Mouse (Mus musculus) cerebellum, postnatal 4 days (tissue): ENCODE data around the gene Cdk10.
"Not testable (repeated sequence)": the region's sequence is repeated elsewhere in the genome, so short reads cannot be mapped to it uniquely, and the experiment has no call there.

Experiments
- DNase-seq, 2 experiments: peaks; one replicate each; pipeline ENCODE4 v3.0.0; 2022; ENCODE audit warnings: low spot score in 2 of 2, mixed read lengths in 1 of 2

Cdk10 gene

GRCm38 (mm10) chr8:123233300-123233699 lies 8.7 kb downstream of the Cdk10 start:
- no peak for DNase-seq

- DNase-seq, result no peak
Observed at GRCm38 (mm10) chr8:123233760-123234159, 9.1 kb downstream of the Cdk10 start.

- DNase-seq, result no peak
Observed at GRCm38 (mm10) chr8:123234918-123235519, 10.4 kb downstream of the Cdk10 start.

DNA sequence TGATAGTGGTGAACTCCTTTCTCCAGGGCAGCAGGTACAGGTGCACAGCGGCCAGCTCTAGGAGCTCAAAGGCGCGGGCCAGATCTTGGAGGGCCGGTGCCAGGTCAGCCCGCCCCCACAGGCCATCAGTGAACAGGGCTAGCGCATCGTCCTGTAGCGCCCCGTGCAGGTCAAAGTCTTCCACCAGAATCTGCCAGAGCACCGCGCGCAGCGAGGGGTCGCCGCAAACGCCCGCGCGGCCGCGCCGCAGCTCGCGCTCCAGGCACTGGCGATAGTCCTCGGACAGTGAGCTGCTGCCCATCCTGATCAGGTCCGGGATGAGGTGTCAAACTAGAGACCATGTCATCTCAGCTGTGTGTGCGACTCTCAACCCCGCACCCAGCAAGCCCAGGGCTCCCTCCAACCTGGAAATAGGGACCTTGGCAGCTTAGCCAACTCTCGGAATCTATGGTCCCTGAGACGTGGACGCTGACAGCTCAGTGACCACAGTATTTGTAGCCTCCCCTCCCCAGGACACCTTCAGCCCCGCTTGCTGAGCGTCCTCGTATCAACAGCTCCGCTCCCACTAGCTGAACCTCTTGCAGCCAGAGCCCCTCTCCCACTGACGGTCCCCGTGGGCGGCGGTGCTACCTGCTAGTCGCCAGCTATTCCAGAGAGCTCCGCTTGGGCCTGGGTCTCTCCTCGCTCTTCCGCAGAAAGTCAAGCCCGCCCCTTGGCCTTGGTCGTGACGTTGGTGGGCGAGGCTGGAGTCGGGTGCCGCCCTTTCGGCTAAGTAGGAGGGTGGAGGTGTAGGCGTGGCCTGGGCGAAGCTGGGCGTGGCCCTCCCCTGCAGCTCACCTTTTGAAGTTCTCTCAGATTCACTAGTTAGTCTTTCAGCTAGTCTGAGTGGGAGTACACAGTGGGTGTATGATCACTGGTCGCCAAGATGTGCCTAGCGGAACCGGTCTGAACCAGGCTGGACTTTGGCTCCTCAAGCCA lies 11.2 kb downstream of the Cdk10 start, which contains the start of gene Spata2l:
TSS of gene Spata2l (minus strand) at position 714 of the 978 bp plus-strand sequence.
- DNase-seq, result peak in 1 of 2 experiments; percentile 55

GRCm38 (mm10) chr8:123239398-123239797 lies 14.8 kb downstream of the Cdk10 start:
- DNase-seq, result no peak

DNA sequence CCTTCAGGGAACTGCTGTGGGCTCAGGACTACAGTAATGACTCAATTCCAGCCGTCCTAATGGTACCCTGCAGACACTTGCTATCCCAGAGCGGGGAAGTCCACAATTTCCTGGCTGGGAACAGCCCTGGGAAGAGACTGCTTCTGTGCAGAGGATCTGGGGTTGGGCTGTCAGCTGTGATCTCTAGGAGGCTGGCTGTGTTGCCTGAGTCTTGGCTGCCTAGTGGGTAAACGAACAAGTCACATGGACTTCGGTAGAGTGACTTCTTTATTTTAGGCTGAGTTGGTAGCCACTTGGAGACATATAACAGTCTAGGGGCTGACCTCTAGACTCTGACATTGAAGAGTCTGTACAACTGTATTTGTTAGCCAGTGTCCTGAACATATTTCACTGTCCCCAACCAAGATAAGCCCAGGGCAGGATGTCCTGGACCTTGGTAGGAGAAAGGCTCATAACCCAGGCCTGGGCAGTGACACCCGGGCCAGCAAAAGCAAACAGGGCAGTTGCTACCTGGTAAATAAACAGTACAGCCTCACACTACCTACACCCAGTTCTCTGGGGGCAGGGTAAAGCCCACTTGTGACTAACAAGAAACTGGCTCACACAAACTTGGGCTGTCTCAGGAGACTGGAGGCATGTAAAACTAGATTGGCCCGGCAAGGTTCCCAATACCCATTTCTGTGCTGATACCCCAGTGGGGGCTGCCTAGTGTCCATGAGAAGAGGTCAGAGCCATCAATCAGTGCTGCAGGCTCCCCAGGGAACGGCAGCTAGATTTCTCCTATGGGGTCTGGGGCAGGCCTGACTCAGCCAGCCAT lies 17.7 kb downstream of the Cdk10 start:
- DNase-seq, result no peak

GRCm38 (mm10) chr8:123243053-123243452 lies 18.4 kb downstream of the Cdk10 start:
- no peak for DNase-seq

DNA sequence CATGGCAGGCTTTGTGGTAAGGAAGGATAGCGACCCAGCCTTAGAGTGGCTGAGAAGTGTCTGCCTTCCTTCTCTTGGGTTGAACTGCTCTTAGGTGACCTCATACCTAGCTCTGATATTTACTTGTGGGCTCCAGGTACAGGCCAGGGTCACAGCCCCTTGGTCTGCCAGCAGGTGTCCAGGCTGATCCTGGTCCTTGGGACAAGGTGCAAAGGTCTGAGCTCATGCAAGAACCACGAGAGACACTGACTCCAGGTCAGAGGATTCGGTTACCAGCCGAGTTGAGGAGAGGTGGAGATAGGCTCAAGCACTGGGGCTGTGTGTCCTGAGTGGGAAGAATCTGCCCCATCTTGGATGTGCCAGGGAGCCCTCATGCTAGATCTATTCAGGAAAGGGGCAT lies 19.7 kb downstream of the Cdk10 start:
- no peak for DNase-seq

- no peak for DNase-seq
Observed at GRCm38 (mm10) chr8:123245543-123245942, 20.9 kb downstream of the Cdk10 start.

DNA sequence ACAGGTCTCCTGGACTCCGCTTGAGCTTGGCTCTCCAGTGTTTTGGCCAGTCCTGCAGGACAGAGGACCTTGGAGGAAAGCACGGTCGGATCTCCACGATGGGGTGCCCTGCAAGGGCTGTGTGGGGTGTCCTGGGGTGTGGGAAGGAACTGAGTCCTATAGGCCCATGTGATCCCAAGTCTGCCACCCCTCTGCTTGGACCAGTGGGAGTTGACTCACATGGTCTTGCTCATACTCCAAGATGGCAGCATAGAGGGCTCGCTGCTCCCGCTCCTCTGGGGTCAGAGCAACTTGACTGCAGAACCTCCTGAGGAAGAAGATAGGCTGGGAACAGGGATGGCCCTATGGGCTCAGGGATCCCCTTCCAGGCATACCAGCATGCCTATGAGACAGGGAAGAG lies 23.1 kb downstream of the Cdk10 start:
- no peak for DNase-seq

DNA sequence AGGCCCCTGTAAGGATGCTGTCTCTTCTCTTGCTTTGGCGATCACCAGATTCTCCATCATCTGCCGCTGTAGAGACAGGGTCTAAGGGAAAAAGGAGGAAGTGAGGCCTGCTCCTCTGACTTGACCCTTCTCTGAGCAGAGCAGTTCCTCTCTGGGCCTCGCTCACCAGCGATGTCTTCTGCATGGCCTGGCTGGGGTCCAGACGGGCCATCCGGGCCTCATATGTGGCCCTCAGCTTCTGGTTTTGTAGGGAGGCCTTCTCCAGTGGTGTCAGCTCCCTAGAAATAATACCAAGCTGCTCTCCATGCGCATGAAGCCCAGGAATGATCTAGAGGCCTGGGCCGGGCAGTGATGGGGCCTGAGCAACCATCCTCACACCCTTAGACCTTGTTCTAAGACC lies 24.0 kb downstream of the Cdk10 start:
- DNase-seq, result no peak

- DNase-seq, result no peak
Observed at GRCm38 (mm10) chr8:123250940-123251339, 26.3 kb downstream of the Cdk10 start.

- no peak for DNase-seq
Observed at GRCm38 (mm10) chr8:123252925-123253324, 28.3 kb downstream of the Cdk10 start.

DNA sequence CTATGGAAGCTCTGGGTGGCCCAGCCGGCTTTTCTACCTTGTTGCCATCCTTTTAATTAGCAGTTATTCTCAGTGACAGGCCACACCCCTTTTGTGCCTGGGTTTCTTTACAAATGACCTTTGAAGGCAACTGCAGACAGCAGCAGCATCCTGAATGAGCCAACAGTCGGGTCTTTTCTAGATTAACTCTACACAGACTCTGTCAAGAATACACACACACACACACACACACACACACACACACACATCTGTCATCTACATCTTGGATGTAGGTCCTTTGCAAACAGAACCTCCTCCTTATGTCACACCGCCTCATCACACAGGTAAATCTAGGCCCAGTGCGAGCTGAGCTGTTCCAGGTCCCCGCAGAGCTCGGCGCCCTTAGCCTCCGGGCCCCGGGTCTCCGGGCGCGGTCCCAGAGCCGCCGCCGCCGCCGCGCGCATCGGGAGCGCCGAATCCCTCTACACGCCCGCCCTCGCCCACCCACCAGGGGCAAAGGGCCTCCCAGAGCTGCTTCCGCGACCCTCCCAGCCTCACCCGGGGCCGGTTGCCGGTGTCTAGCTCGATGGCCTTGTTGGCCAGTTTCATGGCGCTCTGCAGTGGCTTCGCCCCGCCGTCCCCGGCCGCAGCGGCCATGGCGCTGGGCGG lies 28.9 kb downstream of the Cdk10 start:
- no peak for DNase-seq

- peak; percentile 79 to 86 for DNase-seq
Observed at GRCm38 (mm10) chr8:123254099-123254885, 29.6 kb downstream of the Cdk10 start, which contains the start of the genes Zfp276 and Vps9d1. Zfp276 (plus strand) TSS chr8:123254195. Vps9d1 (minus strand) TSS chr8:123254348.

GRCm38 (mm10) chr8:123255170-123255569 lies 30.5 kb downstream of the Cdk10 start:
- DNase-seq, result no peak

- DNase-seq, result no peak
Observed at GRCm38 (mm10) chr8:123257114-123257513, 32.5 kb downstream of the Cdk10 start.

DNA sequence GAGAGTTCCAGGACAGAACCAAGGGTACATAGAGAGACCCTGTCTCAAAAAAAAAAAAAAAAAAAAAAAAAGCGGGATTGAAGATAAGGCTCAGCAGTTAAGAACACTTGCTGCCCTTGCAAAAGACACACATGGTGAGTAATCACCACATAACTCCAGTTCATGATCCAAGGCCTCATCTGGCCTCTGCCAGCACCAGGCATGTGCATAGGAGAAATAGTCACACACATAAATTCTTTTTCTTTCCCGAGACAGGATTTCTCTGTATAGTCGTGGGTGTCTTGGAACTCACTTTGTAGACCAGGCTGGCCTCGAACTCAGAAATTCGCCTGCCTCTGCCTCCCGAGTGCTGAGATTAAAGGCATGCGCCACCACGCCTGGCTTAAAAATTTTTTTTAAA lies 33.0 kb downstream of the Cdk10 start:
- DNase-seq, result not testable (repeated sequence)

GRCm38 (mm10) chr8:123267926-123268656 lies 43.4 kb downstream of the Cdk10 start:
- DNase-seq, result no peak

DNA sequence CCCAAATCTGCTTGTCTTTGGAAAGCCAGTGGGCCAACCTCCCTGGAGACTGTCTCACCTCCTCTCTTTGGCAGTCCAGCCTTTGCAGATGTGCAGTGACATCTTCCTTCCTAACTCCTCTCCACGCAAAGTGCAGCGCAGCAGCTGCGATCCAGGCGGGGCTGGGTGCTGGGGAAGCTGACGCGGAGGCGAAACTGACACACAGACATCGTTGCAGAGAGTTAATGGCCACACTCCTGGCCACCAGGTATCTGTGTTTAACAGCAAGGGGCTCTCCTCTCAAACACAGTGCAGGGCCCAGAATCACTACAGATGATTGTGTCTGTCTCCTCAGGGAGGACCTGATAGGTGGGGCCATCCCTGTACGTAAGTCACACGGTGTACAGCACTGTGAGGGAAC lies 46.5 kb downstream of the Cdk10 start:
- no peak for DNase-seq
